9 mouse cellular contexts compared by ENCODE assay signal in the genomic region with DNA sequence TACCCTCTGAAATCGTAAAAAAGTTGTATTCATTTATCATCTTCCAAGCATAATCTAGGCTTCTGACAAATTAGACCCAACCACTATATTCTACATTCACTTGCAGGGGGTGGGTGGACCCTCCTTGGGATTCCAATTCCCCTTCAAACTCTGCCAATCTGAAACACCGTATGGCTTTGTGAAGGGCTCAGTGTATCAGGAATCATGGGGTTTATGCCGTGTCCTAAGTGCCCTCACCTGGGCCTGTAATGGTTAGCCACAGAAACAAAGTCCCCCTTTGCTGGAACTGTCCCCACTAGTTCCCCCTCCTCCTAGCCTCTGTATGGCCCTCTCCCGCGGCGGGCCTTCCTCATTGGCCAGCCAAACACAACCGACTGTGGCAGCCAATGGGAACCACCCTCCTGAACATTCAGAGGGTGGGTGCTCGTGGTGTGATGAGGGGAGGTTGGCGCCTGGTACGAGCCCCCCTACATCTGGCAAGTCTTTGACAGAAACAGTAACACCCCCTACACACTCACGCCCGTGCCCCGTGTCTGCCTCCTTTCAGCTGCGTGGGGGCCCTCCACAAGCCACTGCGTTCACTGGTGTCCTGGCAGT. TPM values are rescaled to one million over a fixed set of nuclear protein-coding genes. Genes with fewer than 3 reads are reported as not detected.
A peak's percentile ranks its signal among the peaks of the same experiment; 100 is the strongest.
DNase-seq lines count a peak whose midpoint lies in the region; ATAC-seq and TF ChIP-seq lines count a peak whose summit lies in the region.
"Had no signal": no experiment of that assay in that cellular context is flagged by ENCODE, and none has a peak within 500 bp of the region (broad histone marks: within the 10 kb centered on the region; RNA-seq: fewer than 3 reads in every experiment).

No protein-coding gene starts in this region.

- no peaks in the 10 kb centered on the region for H3K36me3 ChIP-seq in heart, embryonic 13.5 days
- no peaks in the 10 kb centered on the region for H3K36me3 ChIP-seq in forebrain, embryonic 15.5 days
- no peaks in the 10 kb centered on the region for H3K36me3 ChIP-seq in neural tube, embryonic 13.5 days
- H3K36me3 ChIP-seq: G1E had no signal

- WGBS in heart, embryonic 13.5 days, result 27% methylated on average over 15 of the region's 15 CpGs
- 45% methylated on average over 15 of the region's 15 CpGs for WGBS in forebrain, embryonic 15.5 days
- 20% methylated on average over 15 of the region's 15 CpGs for WGBS in neural tube, embryonic 13.5 days
- WGBS in lung, adult 2 months, result 51% methylated on average over 15 of the region's 15 CpGs

- no peak for TF ChIP-seq CTCF in brain, embryonic 14.5 days (IDR thresholded peaks at IDR 0.05; ENCODE audit: borderline replicate concordance, extremely low read depth, insufficient read depth, insufficient read length)
- no peak for TF ChIP-seq CTCF in lung, adult 2 months (IDR thresholded peaks at IDR 0.05; ENCODE audit: insufficient read depth, low read length)

- peaks cover 3% of the 10 kb centered on the region; the same call in 1 of the 2 replicates for H3K4me1 ChIP-seq in heart, embryonic 13.5 days
- H3K4me1 ChIP-seq in forebrain, embryonic 15.5 days, result peaks cover 23% of the 10 kb centered on the region
- H3K4me1 ChIP-seq in neural tube, embryonic 13.5 days (replicated peaks), result peaks cover 28% of the 10 kb centered on the region
- peaks cover 4% of the 10 kb centered on the region; the same call in 1 of the 2 replicates for H3K4me1 ChIP-seq in lung, adult 2 months (ENCODE audit: control insufficient read depth, insufficient read depth, low read length)

- H3K27me3 ChIP-seq in heart, embryonic 13.5 days (replicated peaks), result no peaks in the 10 kb centered on the region
- no peaks in the 10 kb centered on the region for H3K27me3 ChIP-seq in forebrain, embryonic 15.5 days
- H3K27me3 ChIP-seq in neural tube, embryonic 13.5 days, result no peaks in the 10 kb centered on the region

- DNase-seq in heart, adult 9 months (ENCODE audit: low spot score in 2 of 2), result no peak
- peak; percentile 96 for DNase-seq in brain, embryonic 14.5 days (ENCODE audit: low read depth)
- peak; percentile 28 to 61 for DNase-seq in left cerebral cortex, postnatal 25 days (ENCODE audit: low spot score in 2 of 2)
- DNase-seq in Muller cell, postnatal 12 days (ENCODE audit: inconsistent ontology term), result no peak
- no peak for DNase-seq in lung, adult 2 months

- peak overlapping the region; percentile 58 for H3K4me3 ChIP-seq in heart, embryonic 13.5 days
- H3K4me3 ChIP-seq in forebrain, embryonic 15.5 days, result peak overlapping the region; percentile 58
- peak overlapping the region; percentile 54 for H3K4me3 ChIP-seq in neural tube, embryonic 13.5 days
- H3K4me3 ChIP-seq in lung, adult 2 months (replicated peaks; ENCODE audit: extremely low read depth, low read depth, low read length), result no peak overlapping the region

- intact Hi-C loops in left cerebral cortex, postnatal 25 days (cut with DNase I), result no loop called here

- 0 out of 2 replicates have a peak overlapping the region, but pooled peaks have one; percentile 20 for H3K27ac ChIP-seq in heart, embryonic 13.5 days (replicated peaks)
- H3K27ac ChIP-seq in forebrain, embryonic 15.5 days (replicated peaks), result peak overlapping the region; percentile 97
- H3K27ac ChIP-seq in neural tube, embryonic 13.5 days (replicated peaks), result peak overlapping the region; percentile 96

- H3K4me2 ChIP-seq in heart, embryonic 13.5 days, result peak overlapping the region; percentile 83
- peak overlapping the region; percentile 74 for H3K4me2 ChIP-seq in forebrain, embryonic 15.5 days (replicated peaks)
- peak overlapping the region; percentile 67 for H3K4me2 ChIP-seq in neural tube, embryonic 13.5 days

- 0 out of 2 replicates have a peak, but pooled peaks have one; percentile 37 for TF ChIP-seq POLR2A in brain, embryonic 14.5 days (IDR thresholded peaks at IDR 0.05; ENCODE audit: borderline replicate concordance, extremely low read depth, insufficient read depth, insufficient read length, poor library complexity, severe bottlenecking)
- TF ChIP-seq POLR2A in lung, adult 2 months (IDR thresholded peaks at IDR 0.05; ENCODE audit: borderline replicate concordance, extremely low read depth, low read depth, low read length), result no peak

- H3K9ac ChIP-seq in heart, embryonic 13.5 days, result peak overlapping the region; percentile 77
- H3K9ac ChIP-seq in forebrain, embryonic 15.5 days (replicated peaks), result peak overlapping the region; percentile 72
- H3K9ac ChIP-seq in neural tube, embryonic 13.5 days, result peak overlapping the region; percentile 79

- ATAC-seq in heart, embryonic 13.5 days (ENCODE audit: extremely low read depth, insufficient number of reproducible peaks, low FRiP score, low TSS enrichment), result no peak
- peak; percentile 96 for ATAC-seq in forebrain, embryonic 15.5 days (replicated peaks)
- peak; percentile 92 for ATAC-seq in neural tube, embryonic 13.5 days (ENCODE audit: low read depth)

- H3K9me3 ChIP-seq in heart, embryonic 13.5 days, result no peaks in the 10 kb centered on the region
- no peaks in the 10 kb centered on the region for H3K9me3 ChIP-seq in forebrain, embryonic 15.5 days
- H3K9me3 ChIP-seq in neural tube, embryonic 13.5 days, result no peaks in the 10 kb centered on the region
- H3K9me3 ChIP-seq: G1E had no signal

RNA-seq across cellular contexts. Expression of gene Rab33a, which starts 0.8 kb away (rescaled TPM):
- 6.4 and 7.1 TPM in 2 replicates for polyA plus RNA-seq in heart, embryonic 13.5 days (2015; fragmentation: Nextera tagmentation; extraction: Ambion mirVana)
- 77.5 and 78.9 TPM in 2 replicates for polyA plus RNA-seq in brain, embryonic 14.5 days (2012; rRNA removed)
- 94.3 and 96.5 TPM in 2 replicates for polyA plus RNA-seq in forebrain, embryonic 15.5 days (2015; fragmentation: Nextera tagmentation; extraction: Ambion mirVana)
- total RNA-seq in left cerebral cortex, postnatal 25 days (2021), result 10 to 100 TPM; 32.1 to 40.6 TPM
- polyA plus RNA-seq in neural tube, embryonic 13.5 days (2015; fragmentation: Nextera tagmentation; extraction: Ambion mirVana), result 81.3 and 89.1 TPM in 2 replicates
- polyA plus RNA-seq in lung, adult 2 months (2012; rRNA removed), result 0.61 and 0.83 TPM in 2 replicates
- total RNA-seq: G1E had no signal

RNA-seq across cellular contexts. Expression of gene Aifm1, which starts 4.9 kb away (rescaled TPM):
- 92.6 and 98.1 TPM in 2 replicates for polyA plus RNA-seq in heart, embryonic 13.5 days (2015; fragmentation: Nextera tagmentation; extraction: Ambion mirVana)
- 29.5 and 31.6 TPM in 2 replicates for polyA plus RNA-seq in brain, embryonic 14.5 days (2012; rRNA removed)
- 52.3 TPM in 2 replicates for polyA plus RNA-seq in forebrain, embryonic 15.5 days (2015; fragmentation: Nextera tagmentation; extraction: Ambion mirVana)
- 10 to 100 TPM; 26.1 to 27.2 TPM for total RNA-seq in left cerebral cortex, postnatal 25 days (2021)
- 44.1 and 51.9 TPM in 2 replicates for polyA plus RNA-seq in neural tube, embryonic 13.5 days (2015; fragmentation: Nextera tagmentation; extraction: Ambion mirVana)
- 4.3 and 10.6 TPM in 2 replicates for polyA plus RNA-seq in lung, adult 2 months (2012; rRNA removed)

RNA-seq across cellular contexts. Expression of gene Elf4, which starts 55.4 kb away (rescaled TPM):
- 9.2 and 10.3 TPM in 2 replicates for polyA plus RNA-seq in heart, embryonic 13.5 days (2015; fragmentation: Nextera tagmentation; extraction: Ambion mirVana)
- 2.1 and 2.8 TPM in 2 replicates for polyA plus RNA-seq in brain, embryonic 14.5 days (2012; rRNA removed)
- polyA plus RNA-seq in forebrain, embryonic 15.5 days (2015; fragmentation: Nextera tagmentation; extraction: Ambion mirVana), result 0.38 and 0.41 TPM in 2 replicates
- total RNA-seq in left cerebral cortex, postnatal 25 days (2021), result under 1 TPM; 0.69 to 0.71 TPM
- 0.85 and 0.92 TPM in 2 replicates for polyA plus RNA-seq in neural tube, embryonic 13.5 days (2015; fragmentation: Nextera tagmentation; extraction: Ambion mirVana)
- polyA plus RNA-seq in lung, adult 2 months (2012; rRNA removed), result 15.9 and 16.8 TPM in 2 replicates

Comparison
In these comparisons a context has a peak if more than half of its experiments do, and no peak if none do; other contexts are left out.
1. H3K27ac ChIP-seq: peak in every context shown above with its lines; median percentile 97 in forebrain, embryonic 15.5 days; 96 in neural tube, embryonic 13.5 days; 20 in heart, embryonic 13.5 days.
2. DNase-seq: peak in brain, embryonic 14.5 days (single experiment) and left cerebral cortex, postnatal 25 days (2 of 2); none in heart, adult 9 months (0 of 2), Muller cell, postnatal 12 days (single experiment) and lung, adult 2 months (single experiment).
3. Peak in every context shown above with its lines, with median percentiles within 50 percentile points of each other: H3K4me2 ChIP-seq and H3K9ac ChIP-seq.